Mouse (Mus musculus) CH12.LX (cell line): Measurements from ENCODE around the gene Crtc2. TPM values are rescaled to one million over a fixed set of nuclear protein-coding genes. Genes with fewer than 3 reads are reported as not detected.

Experiments
- DNase-seq: peaks from one replicate; pipeline ENCODE4 v3.0.0-alpha.2; 2013; ENCODE audit errors: extremely low read depth
- H3K27ac ChIP-seq: 2 replicates; pipeline ENCODE4 v1.5.1; 2012; ENCODE audit warnings: low read depth, mild to moderate bottlenecking, control low read depth, moderate library complexity; ENCODE audit not compliant: insufficient read depth
- H3K27me3 ChIP-seq: replicated peaks from 2 replicates; pipeline ENCODE3; 2012; ENCODE audit warnings: inconsistent platforms
- H3K36me3 ChIP-seq, 2 experiments: replicated peaks in 1 of 2; 2 replicates each; pipeline versions ENCODE3 to v1.6.1; 2012; ENCODE audit warnings: inconsistent platforms in 1 of 2, low read length in 1 of 2, mild to moderate bottlenecking in 1 of 2, mixed read lengths in 1 of 2, moderate library complexity in 1 of 2; ENCODE audit not compliant: control insufficient read depth in 1 of 2, insufficient read depth in 1 of 2
- H3K4me1 ChIP-seq, 2 experiments: 2 replicates each; pipeline ENCODE4 v1.6.1; 2012; ENCODE audit warnings: inconsistent platforms in 1 of 2, moderate library complexity in 1 of 2; ENCODE audit not compliant: insufficient read depth in 2 of 2, control insufficient read depth in 1 of 2
- H3K4me2 ChIP-seq: 2 replicates; pipeline ENCODE4 v1.6.1; 2012; ENCODE audit warnings: low read depth, mild to moderate bottlenecking, control low read depth; ENCODE audit not compliant: poor library complexity, insufficient read depth, severe bottlenecking
- H3K4me3 ChIP-seq, 3 experiments: fragments of 150-350 bp in 1 of 3; sonication (generic) in 1 of 3; replicated peaks in 1 of 3; 2 replicates each; pipeline versions ENCODE3 to v1.5.1; 2011 to 2012; ENCODE audit warnings: low read depth in 2 of 3, low read length in 2 of 3, mild to moderate bottlenecking in 2 of 3, moderate library complexity in 2 of 3, control low read depth in 1 of 3, improper control_type of control experiment in 1 of 3, inconsistent platforms in 1 of 3, mixed read lengths in 1 of 3; ENCODE audit not compliant: poor library complexity in 1 of 3
- H3K79me2 ChIP-seq: replicated peaks from 2 replicates; pipeline ENCODE4 v1.6.1; 2012; ENCODE audit warnings: mild to moderate bottlenecking, moderate library complexity; ENCODE audit not compliant: control insufficient read depth, poor library complexity, insufficient read depth, severe bottlenecking; ENCODE audit errors: extremely low read depth
- H3K9ac ChIP-seq: 2 replicates; pipeline ENCODE4 v1.6.1; 2012; ENCODE audit warnings: low read depth, mild to moderate bottlenecking, control low read depth, moderate library complexity; ENCODE audit not compliant: insufficient read depth
- H3K9me3 ChIP-seq: replicated peaks from 2 replicates; pipeline ENCODE3; 2012; ENCODE audit warnings: low read length, inconsistent platforms, mixed read lengths
- CTCF ChIP-seq, 2 experiments: IDR thresholded peaks in 1 of 2; conservative IDR thresholded peaks in 1 of 2; 2 replicates each; pipeline ENCODE4 v1.5.1; 2011 to 2012; ENCODE audit warnings: low read depth in 2 of 2, low read length in 2 of 2, improper control_type of control experiment in 1 of 2, inconsistent platforms in 1 of 2, mild to moderate bottlenecking in 1 of 2, moderate library complexity in 1 of 2
- MYC ChIP-seq: IDR thresholded peaks from 2 replicates; pipeline ENCODE4 v1.6.1; 2011; ENCODE audit warnings: low read depth, mild to moderate bottlenecking, improper control_type of control experiment, low read length
- NRF1 ChIP-seq: IDR thresholded peaks from 2 replicates; pipeline ENCODE4 v1.6.1; 2014; ENCODE audit warnings: low read depth, mild to moderate bottlenecking, inconsistent platforms, low read length, improper control_type of control experiment, moderate library complexity
- RAD21 ChIP-seq: IDR thresholded peaks from 2 replicates; pipeline ENCODE4 v1.6.1; 2011; ENCODE audit warnings: low read depth, mild to moderate bottlenecking, low read length, improper control_type of control experiment, moderate library complexity
- ZNF384 ChIP-seq: IDR thresholded peaks from 2 replicates; pipeline ENCODE4 v1.6.1; 2012; ENCODE audit warnings: low read depth, low read length, improper control_type of control experiment, inconsistent platforms
- dilution Hi-C: fragments of 300-500 bp; cut with MboI; formaldehyde crosslinking; loops from 2 replicates; pipeline ENCODE4 v1.14.3; 2020; ENCODE audit warnings: low sequenced_read_pairs; ENCODE audit not compliant: extremely low pct_unique_long_range_greater_than_20kb, extremely low pct_ligation_motif_present
- in situ Hi-C: fragments of 300-500 bp; cut with MboI; formaldehyde crosslinking; loops from 3 replicates; pipeline ENCODE4 v1.14.3; 2019; ENCODE audit warnings: low sequenced_read_pairs, low pct_ligation_motif_present, low pct_unique_long_range_greater_than_20kb, mixed read lengths
- polyA plus RNA-seq: library from polyadenylated mRNA; unstranded; fragments of >175 nt; gene quantifications from 2 replicates; pipeline ENCODE4 v1.2.1, GENCODE M21; 2012; ENCODE audit warnings: low read depth; ENCODE audit not compliant: insufficient read length
- total RNA-seq, 2 experiments: library from RNA; depleted of rRNA; stranded (reverse); fragments of 300-350 nt in 1 of 2; fragments of >200 nt in 1 of 2; gene quantifications; 2 replicates each; pipeline ENCODE4 v1.2.3; 2012 to 2014

The Crtc2 gene
- total and polyA plus RNA-seq, 3 experiments: 6.1 to 69.8 (median 13.5) TPM

- Histone ChIP-seq H3K79me2 (peaks cover 78% of the 10 kb centered on the region), H3K36me3 (peaks cover 0 to 15% of the 10 kb centered on the region in 2 experiments), H3K4me1 (peaks cover 0 to 11% of the 10 kb centered on the region in 2 experiments; a peak in 2 of 4 replicates), H3K4me3 (no peak overlapping the region), H3K9ac (no peak overlapping the region), H3K27ac (no peak overlapping the region), H3K4me2 (no peak overlapping the region), H3K27me3 (no peaks in the 10 kb centered on the region), H3K9me3 (no peaks in the 10 kb centered on the region)
- DNase-seq: peak; percentile 39
- in situ Hi-C loops: no loop called here
- dilution Hi-C loops: no loop called here
- TF ChIP-seq CTCF (conservative IDR thresholded peaks at IDR 0.05 in 1 of 2, IDR thresholded peaks at IDR 0.05 in 1 of 2; ENCODE audit: low read depth in 2 of 2, low read length in 2 of 2) (peak; percentile 24 to 51; a peak in 2 of 4 replicates), ZNF384 (peak; percentile 56; the same call in 1 of the 2 replicates), RAD21 (peak; percentile 29), NRF1 (no peak), MYC (no peak)
Observed at GRCm38 (mm10) chr3:90313367-90313766, 59.4 kb downstream of the Crtc2 start.

Other genes starting within 250 kb of the Crtc2 start
- gene 4933434E20Rik, start 202.5 kb upstream of the Crtc2 start, total RNA-seq (2012; rRNA removed): 89.5 and 92.2 TPM in 2 replicates
- gene 4933434E20Rik, start 202.5 kb upstream of the Crtc2 start, total RNA-seq (2014; rRNA removed): 126 and 133 TPM in 2 replicates
- 101 and 102 TPM in 2 replicates for gene 4933434E20Rik, start 202.5 kb upstream of the Crtc2 start, polyA plus RNA-seq
- 72.6 and 83.7 TPM in 2 replicates for gene Ubap2l, start 201.5 kb upstream of the Crtc2 start, total RNA-seq (2012; rRNA removed)
- 48.5 and 49.0 TPM in 2 replicates for gene Ubap2l, start 201.5 kb upstream of the Crtc2 start, total RNA-seq (2014; rRNA removed)
- gene Ubap2l, start 201.5 kb upstream of the Crtc2 start, polyA plus RNA-seq: 189 and 201 TPM in 2 replicates
- gene Tpm3, start 181.5 kb upstream of the Crtc2 start, total RNA-seq (2012; rRNA removed): 309 and 364 TPM in 2 replicates
- gene Tpm3, start 181.5 kb upstream of the Crtc2 start, total RNA-seq (2014; rRNA removed): 448 and 501 TPM in 2 replicates
- gene Tpm3, start 181.5 kb upstream of the Crtc2 start, polyA plus RNA-seq: 810 and 952 TPM in 2 replicates
- gene Nup210l, start 150.0 kb upstream of the Crtc2 start, total RNA-seq (2012; rRNA removed): 0.42 and 0.67 TPM in 2 replicates
- 0.43 and 0.63 TPM in 2 replicates for gene Nup210l, start 150.0 kb upstream of the Crtc2 start, total RNA-seq (2014; rRNA removed)
- gene Nup210l, start 150.0 kb upstream of the Crtc2 start, polyA plus RNA-seq: 0.47 and 0.61 TPM in 2 replicates
- 3,858 and 4,378 TPM in 2 replicates for gene Rps27, start 40.5 kb upstream of the Crtc2 start, total RNA-seq (2012; rRNA removed)
- 2,142 and 2,224 TPM in 2 replicates for gene Rps27, start 40.5 kb upstream of the Crtc2 start, total RNA-seq (2014; rRNA removed)
- 1,222 and 1,264 TPM in 2 replicates for gene Rps27, start 40.5 kb upstream of the Crtc2 start, polyA plus RNA-seq
- 2.3 and 3.3 TPM in 2 replicates for gene Rab13, start 40.5 kb upstream of the Crtc2 start, total RNA-seq (2012; rRNA removed)
- 0.34 TPM in 1 of 2 replicates, not detected in the other for gene Rab13, start 40.5 kb upstream of the Crtc2 start, total RNA-seq (2014; rRNA removed)
- gene Rab13, start 40.5 kb upstream of the Crtc2 start, polyA plus RNA-seq: 0.23 and 0.63 TPM in 2 replicates
- 50.8 and 62.9 TPM in 2 replicates for gene Jtb, start 22.6 kb upstream of the Crtc2 start, total RNA-seq (2012; rRNA removed)
- gene Jtb, start 22.6 kb upstream of the Crtc2 start, total RNA-seq (2014; rRNA removed): 54.2 and 70.3 TPM in 2 replicates
- 67.4 and 73.6 TPM in 2 replicates for gene Jtb, start 22.6 kb upstream of the Crtc2 start, polyA plus RNA-seq
- 0.25 and 0.89 TPM in 2 replicates for gene Creb3l4, start 10.7 kb upstream of the Crtc2 start, total RNA-seq (2012; rRNA removed)
- gene Creb3l4, start 10.7 kb upstream of the Crtc2 start, total RNA-seq (2014; rRNA removed): 0.21 and 0.72 TPM in 2 replicates
- 0.59 and 0.70 TPM in 2 replicates for gene Creb3l4, start 10.7 kb upstream of the Crtc2 start, polyA plus RNA-seq
- 42.2 and 44.4 TPM in 2 replicates for gene Slc39a1, start 6.0 kb upstream of the Crtc2 start, total RNA-seq (2012; rRNA removed)
- 22.9 and 23.8 TPM in 2 replicates for gene Slc39a1, start 6.0 kb upstream of the Crtc2 start, total RNA-seq (2014; rRNA removed)
- gene Slc39a1, start 6.0 kb upstream of the Crtc2 start, polyA plus RNA-seq: 40.4 and 40.7 TPM in 2 replicates
- 27.8 and 28.1 TPM in 2 replicates for gene Dennd4b, start 11.0 kb downstream of the Crtc2 start, total RNA-seq (2012; rRNA removed)
- gene Dennd4b, start 11.0 kb downstream of the Crtc2 start, total RNA-seq (2014; rRNA removed): 9.4 and 9.8 TPM in 2 replicates
- 34.4 and 45.3 TPM in 2 replicates for gene Dennd4b, start 11.0 kb downstream of the Crtc2 start, polyA plus RNA-seq
- gene Gatad2b, start 39.0 kb downstream of the Crtc2 start, total RNA-seq (2012; rRNA removed): 8.9 and 10.0 TPM in 2 replicates
- 6.4 and 8.4 TPM in 2 replicates for gene Gatad2b, start 39.0 kb downstream of the Crtc2 start, total RNA-seq (2014; rRNA removed)
- 20.6 and 22.6 TPM in 2 replicates for gene Gatad2b, start 39.0 kb downstream of the Crtc2 start, polyA plus RNA-seq
- gene Slc27a3, start 135.8 kb downstream of the Crtc2 start, total RNA-seq (2012; rRNA removed): 2.6 TPM in 2 replicates
- 1.3 and 1.5 TPM in 2 replicates for gene Slc27a3, start 135.8 kb downstream of the Crtc2 start, total RNA-seq (2014; rRNA removed)
- 1.6 and 1.9 TPM in 2 replicates for gene Slc27a3, start 135.8 kb downstream of the Crtc2 start, polyA plus RNA-seq
- gene Ints3, start 179.5 kb downstream of the Crtc2 start, total RNA-seq (2012; rRNA removed): 30.7 and 36.5 TPM in 2 replicates
- gene Ints3, start 179.5 kb downstream of the Crtc2 start, total RNA-seq (2014; rRNA removed): 20.3 and 20.5 TPM in 2 replicates
- 37.9 and 45.9 TPM in 2 replicates for gene Ints3, start 179.5 kb downstream of the Crtc2 start, polyA plus RNA-seq
- gene Npr1, start 211.7 kb downstream of the Crtc2 start, total RNA-seq (2012; rRNA removed): 0.13 TPM in 2 replicates
- not detected in 2 replicates for gene Npr1, start 211.7 kb downstream of the Crtc2 start, total RNA-seq (2014; rRNA removed)
- gene Npr1, start 211.7 kb downstream of the Crtc2 start, polyA plus RNA-seq: not detected in 2 replicates
- gene Ilf2, start 222.0 kb downstream of the Crtc2 start, total RNA-seq (2012; rRNA removed): 120 and 148 TPM in 2 replicates
- 182 and 208 TPM in 2 replicates for gene Ilf2, start 222.0 kb downstream of the Crtc2 start, total RNA-seq (2014; rRNA removed)
- 197 and 199 TPM in 2 replicates for gene Ilf2, start 222.0 kb downstream of the Crtc2 start, polyA plus RNA-seq
- gene Snapin, start 236.9 kb downstream of the Crtc2 start, total RNA-seq (2012; rRNA removed): 18.4 and 18.9 TPM in 2 replicates
- gene Snapin, start 236.9 kb downstream of the Crtc2 start, total RNA-seq (2014; rRNA removed): 39.8 and 42.0 TPM in 2 replicates
- gene Snapin, start 236.9 kb downstream of the Crtc2 start, polyA plus RNA-seq: 33.0 and 37.8 TPM in 2 replicates